Mouse (Mus musculus): ENCODE measurements around the gene Timp3.

Timp3 gene

GRCm38 (mm10) chr10:86381922-86382260 is 81.7 kb downstream of the Timp3 start:
- no peak for DNase-seq (ENCODE audit: extremely low spot score, low read depth, low spot score)

GRCm38 (mm10) chr10:86384655-86385054 is 84.5 kb downstream of the Timp3 start:
- no peak for DNase-seq (ENCODE audit: extremely low spot score, low read depth, low spot score)

- DNase-seq (ENCODE audit: extremely low spot score, low read depth, low spot score), result no peak
These were observed 85.5 kb downstream of the Timp3 start for GRCm38 (mm10) chr10:86385656-86386055.

GRCm38 (mm10) chr10:86386232-86386631 is 86.1 kb downstream of the Timp3 start:
- DNase-seq (ENCODE audit: extremely low spot score, low read depth, low spot score), result no peak

GRCm38 (mm10) chr10:86387821-86388440 is 87.8 kb downstream of the Timp3 start:
- no peak for DNase-seq (ENCODE audit: extremely low spot score, low read depth, low spot score)

GRCm38 (mm10) chr10:86388803-86389202 is 88.6 kb downstream of the Timp3 start:
- no peak for DNase-seq (ENCODE audit: extremely low spot score, low read depth, low spot score)

GRCm38 (mm10) chr10:86389357-86389756 is 89.2 kb downstream of the Timp3 start:
- no peak for DNase-seq (ENCODE audit: extremely low spot score, low read depth, low spot score)

GRCm38 (mm10) chr10:86389913-86390312 is 89.7 kb downstream of the Timp3 start:
- no peak for DNase-seq (ENCODE audit: extremely low spot score, low read depth, low spot score)

- DNase-seq (ENCODE audit: extremely low spot score, low read depth, low spot score), result no peak
These were observed 92.2 kb downstream of the Timp3 start for GRCm38 (mm10) chr10:86392399-86392798.

GRCm38 (mm10) chr10:86397577-86398346 is 97.6 kb downstream of the Timp3 start:
- DNase-seq (ENCODE audit: extremely low spot score, low read depth, low spot score), result peak; percentile 31

GRCm38 (mm10) chr10:86398347-86398720 is 98.2 kb downstream of the Timp3 start:
- no peak for DNase-seq (ENCODE audit: extremely low spot score, low read depth, low spot score)

Data from hindlimb bud, embryonic 11.5 days (tissue).